Mouse (Mus musculus): Measurements from ENCODE around the gene Arid5a.

Gene Arid5a

GRCm38 (mm10) chr1:36296466-36297149 is 10.9 kb upstream of the Arid5a start:
- DNase-seq = peak; percentile 32

- no peak for DNase-seq
These were observed 9.4 kb upstream of the Arid5a start for GRCm38 (mm10) chr1:36298107-36298506.

GRCm38 (mm10) chr1:36299126-36299525 is 8.4 kb upstream of the Arid5a start:
- DNase-seq = no peak

- DNase-seq = no peak
These were observed 7.9 kb upstream of the Arid5a start for GRCm38 (mm10) chr1:36299676-36300075.

GRCm38 (mm10) chr1:36300486-36300885 is 7.0 kb upstream of the Arid5a start:
- no peak for DNase-seq

GRCm38 (mm10) chr1:36302273-36302672 is 5.3 kb upstream of the Arid5a start:
- no peak for DNase-seq

GRCm38 (mm10) chr1:36302957-36303356 is 4.6 kb upstream of the Arid5a start:
- DNase-seq = no peak

- DNase-seq = peak; percentile 45
These were observed 3.9 kb upstream of the Arid5a start for GRCm38 (mm10) chr1:36303381-36304320.

GRCm38 (mm10) chr1:36304764-36305163 is 2.8 kb upstream of the Arid5a start:
- DNase-seq = no peak

- DNase-seq = no peak
These were observed 1.4 kb upstream of the Arid5a start for GRCm38 (mm10) chr1:36306120-36306519.

- DNase-seq = no peak
These were observed 425 bp upstream of the Arid5a start for GRCm38 (mm10) chr1:36307121-36307494.

GRCm38 (mm10) chr1:36308451-36308901 is 943 bp downstream of the Arid5a start:
- DNase-seq = peak; percentile 45

- no peak for DNase-seq
These were observed 1.5 kb downstream of the Arid5a start for GRCm38 (mm10) chr1:36308966-36309475.

GRCm38 (mm10) chr1:36309498-36309901 is 2.0 kb downstream of the Arid5a start:
- DNase-seq = peak; percentile 26

GRCm38 (mm10) chr1:36314959-36315775 is 7.6 kb downstream of the Arid5a start:
- peak; percentile 36 for DNase-seq

- DNase-seq = no peak
These were observed 8.2 kb downstream of the Arid5a start for GRCm38 (mm10) chr1:36315776-36316100.

- no peak for DNase-seq
These were observed 13.6 kb downstream of the Arid5a start for GRCm38 (mm10) chr1:36321164-36321563.

GRCm38 (mm10) chr1:36321829-36322573 is 14.5 kb downstream of the Arid5a start:
- no peak for DNase-seq

- DNase-seq = no peak
These were observed 15.5 kb downstream of the Arid5a start for GRCm38 (mm10) chr1:36323076-36323475.

GRCm38 (mm10) chr1:36323746-36324448 is 16.4 kb downstream of the Arid5a start:
- peak; percentile 32 for DNase-seq

GRCm38 (mm10) chr1:36325900-36326321 is 18.4 kb downstream of the Arid5a start:
- no peak for DNase-seq

GRCm38 (mm10) chr1:36326815-36327214 is 19.3 kb downstream of the Arid5a start:
- no peak for DNase-seq
